Mouse (Mus musculus) MEL (cell line): ENCODE data around the gene Map2k1. TPM values are rescaled to one million over a fixed set of nuclear protein-coding genes. Genes with fewer than 3 reads are reported as not detected.

Experiments used
- DNase-seq: peaks from one replicate; pipeline ENCODE4 v3.0.0; 2011; ENCODE audit warnings: low read depth, low spot score
- H3K27ac ChIP-seq: 2 replicates; pipeline ENCODE4 v1.5.1; 2012; ENCODE audit warnings: low read depth, mild to moderate bottlenecking, control low read depth, low read length, moderate library complexity; ENCODE audit not compliant: control insufficient read depth
- H3K27me3 ChIP-seq, 2 experiments: fragments of 150-350 bp in 1 of 2; sonication (generic) in 1 of 2; 2 replicates each; pipeline ENCODE4 v1.6.1; 2012; ENCODE audit warnings: low read length in 2 of 2, mild to moderate bottlenecking in 2 of 2, improper control_type of control experiment in 1 of 2, moderate library complexity in 1 of 2; ENCODE audit not compliant: insufficient read depth in 2 of 2, control insufficient read depth in 1 of 2
- H3K36me3 ChIP-seq, 2 experiments: 2 replicates each; pipeline ENCODE4 v1.6.1; 2012 to 2014; ENCODE audit warnings: low read length in 2 of 2, improper control_type of control experiment in 1 of 2, inconsistent platforms in 1 of 2, mild to moderate bottlenecking in 1 of 2; ENCODE audit not compliant: insufficient read depth in 2 of 2, control insufficient read depth in 1 of 2
- H3K4me1 ChIP-seq, 2 experiments: fragments of 150-350 bp in 1 of 2; sonication (generic) in 1 of 2; 2 replicates each; pipeline ENCODE4 v1.6.1; 2012; ENCODE audit warnings: low read length in 2 of 2, improper control_type of control experiment in 1 of 2, mild to moderate bottlenecking in 1 of 2; ENCODE audit not compliant: insufficient read depth in 2 of 2, control insufficient read depth in 1 of 2
- H3K4me3 ChIP-seq, 2 experiments: fragments of 150-350 bp in 1 of 2; sonication (generic) in 1 of 2; 2 replicates each; pipeline ENCODE4 v1.5.1; 2012; ENCODE audit warnings: low read depth in 2 of 2, low read length in 2 of 2, mild to moderate bottlenecking in 2 of 2, moderate library complexity in 2 of 2, control low read depth in 1 of 2, improper control_type of control experiment in 1 of 2; ENCODE audit not compliant: control insufficient read depth in 1 of 2, insufficient read depth in 1 of 2
- H3K79me2 ChIP-seq: 2 replicates; pipeline ENCODE4 v1.6.1; 2012; ENCODE audit warnings: mild to moderate bottlenecking, low read length, moderate library complexity; ENCODE audit not compliant: control insufficient read depth, poor library complexity, insufficient read depth
- H3K9ac ChIP-seq: 2 replicates; pipeline ENCODE4 v1.6.1; 2012; ENCODE audit warnings: low read depth, mild to moderate bottlenecking, control low read depth, low read length, moderate library complexity; ENCODE audit not compliant: control insufficient read depth, poor library complexity, severe bottlenecking
- H3K9me3 ChIP-seq: fragments of 150-350 bp; sonication (generic); replicated peaks from 2 replicates; pipeline ENCODE4 v1.6.1; 2012; ENCODE audit warnings: mild to moderate bottlenecking, low read length, improper control_type of control experiment, moderate library complexity; ENCODE audit not compliant: insufficient read depth
- CHD1 ChIP-seq: IDR thresholded peaks from 2 replicates; pipeline ENCODE4 v1.6.1; 2012; ENCODE audit warnings: low read depth, mild to moderate bottlenecking, inconsistent platforms, low read length, improper control_type of control experiment
- ELF1 ChIP-seq: IDR thresholded peaks from 2 replicates; pipeline ENCODE4 v1.6.1; 2014; ENCODE audit warnings: low read depth, mild to moderate bottlenecking, inconsistent platforms, low read length, improper control_type of control experiment, moderate library complexity
- GATA1 ChIP-seq: IDR thresholded peaks from 2 replicates; pipeline ENCODE4 v1.6.1; 2011; ENCODE audit warnings: low read depth, low read length, improper control_type of control experiment
- KAT2A ChIP-seq: conservative IDR thresholded peaks from 2 replicates; pipeline ENCODE4 v1.6.1; 2012; ENCODE audit warnings: low read depth, low read length, improper control_type of control experiment, inconsistent platforms
- MAFK ChIP-seq: IDR thresholded peaks from 2 replicates; pipeline ENCODE4 v1.6.1; 2011; ENCODE audit warnings: low read depth, mild to moderate bottlenecking, low read length, improper control_type of control experiment, borderline replicate concordance
- MAX ChIP-seq: IDR thresholded peaks from 2 replicates; pipeline ENCODE4 v1.6.1; 2011; ENCODE audit warnings: low read length, improper control_type of control experiment
- MYC ChIP-seq: IDR thresholded peaks from 2 replicates; pipeline ENCODE4 v1.6.1; 2011; ENCODE audit warnings: low read depth, mild to moderate bottlenecking, low read length, improper control_type of control experiment, moderate library complexity
- NELFE ChIP-seq: IDR thresholded peaks from 2 replicates; pipeline ENCODE4 v1.6.1; 2011; ENCODE audit warnings: low read depth, low read length, improper control_type of control experiment
- NRF1 ChIP-seq: IDR thresholded peaks from 2 replicates; pipeline ENCODE4 v1.6.1; 2014; ENCODE audit warnings: low read depth, mild to moderate bottlenecking, inconsistent platforms, low read length, improper control_type of control experiment, moderate library complexity; ENCODE audit not compliant: poor library complexity, insufficient read depth, severe bottlenecking
- POLR2A ChIP-seq, 2 experiments: IDR thresholded peaks; 2 replicates each; pipeline ENCODE4 v1.6.1; 2011 to 2012; ENCODE audit warnings: low read length in 2 of 2, mild to moderate bottlenecking in 2 of 2, control low read depth in 1 of 2, improper control_type of control experiment in 1 of 2, low read depth in 1 of 2, moderate library complexity in 1 of 2; ENCODE audit not compliant: control insufficient read depth in 1 of 2, insufficient read depth in 1 of 2, poor library complexity in 1 of 2
- SMC3 ChIP-seq: IDR thresholded peaks from 2 replicates; pipeline ENCODE4 v1.6.1; 2011; ENCODE audit warnings: low read depth, low read length, improper control_type of control experiment
- USF1 ChIP-seq: IDR thresholded peaks from 2 replicates; pipeline ENCODE4 v1.6.1; 2014; ENCODE audit warnings: low read depth, mild to moderate bottlenecking, inconsistent platforms, low read length, improper control_type of control experiment, moderate library complexity
- ZC3H11A ChIP-seq: IDR thresholded peaks from 2 replicates; pipeline ENCODE4 v1.6.1; 2012; ENCODE audit warnings: low read depth, mild to moderate bottlenecking, inconsistent platforms, low read length, improper control_type of control experiment
- polyA plus RNA-seq, 2 experiments: library from polyadenylated mRNA; stranded (reverse) in 1 of 2; unstranded in 1 of 2; fragments of >175 nt in 1 of 2; fragments of >200 nt in 1 of 2; gene quantifications; 2 replicates each; pipeline versions ENCODE4 v1.2.1 to v1.2.4; 2012; ENCODE audit warnings: low replicate concordance in 2 of 2, low read depth in 1 of 2; ENCODE audit not compliant: insufficient read length in 2 of 2, insufficient read depth in 1 of 2, missing spikeins in 1 of 2
- total RNA-seq: library from RNA; depleted of rRNA; stranded (reverse); fragments of 300-350 nt; gene quantifications from 2 replicates; pipeline ENCODE4 v1.2.3, GENCODE M21; 2012

Map2k1 gene
- total and polyA plus RNA-seq, 3 experiments = 29.2 to 48.0 TPM; not detected in 1

- H3K79me2 ChIP-seq = peaks cover 59% of the 10 kb centered on the region
- no peaks in the 10 kb centered on the region for H3K9me3 ChIP-seq
- no peaks in the 10 kb centered on the region for H3K27me3 ChIP-seq
- H3K27ac ChIP-seq = peak overlapping the region; percentile 68
- H3K4me1 ChIP-seq = peaks cover 0 to 11% of the 10 kb centered on the region in 2 experiments; a peak in 3 of 4 replicates
- DNase-seq = no peak
- peak overlapping the region; percentile 100 for H3K9ac ChIP-seq
- H3K36me3 ChIP-seq = peaks cover 29 to 46% of the 10 kb centered on the region in 2 experiments
- H3K4me3 ChIP-seq = peak overlapping the region; percentile 74 to 91
- TF ChIP-seq CHD1 = 0 out of 2 replicates have a peak, but pooled peaks have one; percentile 70
- no peak for TF ChIP-seq ZC3H11A
These were observed 78.7 kb downstream of the Map2k1 start for GRCm38 (mm10) chr9:64174766-64175165.

GRCm38 (mm10) chr9:64174341-64174740, 79.1 kb downstream of the Map2k1 start:
- Histone ChIP-seq H3K9ac (peak overlapping the region; percentile 100), H3K4me3 (peak overlapping the region; percentile 74 to 100), H3K27ac (peak overlapping the region; percentile 94), H3K4me1 (peaks cover 0 to 11% of the 10 kb centered on the region in 2 experiments; a peak in 3 of 4 replicates), H3K27me3 (no peaks in the 10 kb centered on the region), H3K9me3 (no peaks in the 10 kb centered on the region), H3K79me2 (peaks cover 60% of the 10 kb centered on the region), H3K36me3 (peaks cover 29 to 43% of the 10 kb centered on the region in 2 experiments)
- peak; percentile 50 for DNase-seq
- TF ChIP-seq MAFK (no peak), ELF1 (no peak), USF1 (no peak), POLR2A (IDR thresholded peaks at IDR 0.05; ENCODE audit: control insufficient read depth in 1 of 2, insufficient read depth in 1 of 2, low read depth in 1 of 2, low read length in 2 of 2, poor library complexity in 1 of 2) (0 out of 4 replicates have a peak, but pooled peaks of 1 of the 2 experiments have one; percentile 14), CHD1 (no peak), MAX (no peak), NELFE (no peak), GATA1 (no peak), NRF1 (no peak)

- Histone ChIP-seq H3K9ac (peak overlapping the region; percentile 100), H3K4me3 (peak overlapping the region; percentile 74 to 100), H3K27me3 (no peaks in the 10 kb centered on the region), H3K27ac (peak overlapping the region; percentile 94), H3K4me1 (peaks cover 0 to 11% of the 10 kb centered on the region in 2 experiments; a peak in 3 of 4 replicates), H3K9me3 (no peaks in the 10 kb centered on the region), H3K79me2 (peaks cover 64% of the 10 kb centered on the region), H3K36me3 (peaks cover 29 to 43% of the 10 kb centered on the region in 2 experiments)
- no peak for DNase-seq
- TF ChIP-seq MYC (peak; percentile 63; the same call in 1 of the 2 replicates), KAT2A (no peak), CHD1 (peak; percentile 97), SMC3 (no peak)
These were observed 79.7 kb downstream of the Map2k1 start for GRCm38 (mm10) chr9:64173666-64174220.
